Mouse (Mus musculus) T-helper 2 cell (primary cell): ENCODE measurements around the gene Maco1.
"Not testable (repeated sequence)": the region's sequence is repeated elsewhere in the genome, so short reads cannot be mapped to it uniquely, and the experiment has no call there.

Source experiments
- in situ Hi-C: fragments of 300-600 bp; cut with MboI, MseI; formaldehyde crosslinking; loops from one replicate; pipeline ENCODE4 v1.15.1; 2025; ENCODE audit warnings: high pct_unique_total_duplicates

The Maco1 gene

GRCm38 (mm10) chr4:134858494-134858893 is 5.3 kb upstream of the Maco1 start:
- in situ Hi-C loops = no loop called here

GRCm38 (mm10) chr4:134856501-134856900 is 3.4 kb upstream of the Maco1 start:
- in situ Hi-C loops = no loop called here

- in situ Hi-C loops = no loop called here
These were observed 2.9 kb upstream of the Maco1 start for GRCm38 (mm10) chr4:134856056-134856455.

- in situ Hi-C loops = no loop called here
These were observed 2.2 kb upstream of the Maco1 start for GRCm38 (mm10) chr4:134855371-134855770.

- in situ Hi-C loops = no loop called here
These were observed 716 bp upstream of the Maco1 start for GRCm38 (mm10) chr4:134853637-134854485.

- in situ Hi-C loops = no loop called here
These were observed 498 bp downstream of the Maco1 start for GRCm38 (mm10) chr4:134852438-134853255.

GRCm38 (mm10) chr4:134851876-134852275 is 1.3 kb downstream of the Maco1 start:
- in situ Hi-C loops = no loop called here

GRCm38 (mm10) chr4:134851236-134851635 is 1.9 kb downstream of the Maco1 start:
- in situ Hi-C loops = no loop called here

GRCm38 (mm10) chr4:134850551-134850950 is 2.6 kb downstream of the Maco1 start:
- in situ Hi-C loops = no loop called here

- in situ Hi-C loops = no loop called here
These were observed 5.6 kb downstream of the Maco1 start for GRCm38 (mm10) chr4:134847587-134847986.

- in situ Hi-C loops = no loop called here
These were observed 9.6 kb downstream of the Maco1 start for GRCm38 (mm10) chr4:134843566-134843965.

- in situ Hi-C loops = no loop called here
These were observed 12.9 kb downstream of the Maco1 start for GRCm38 (mm10) chr4:134840231-134840630.

GRCm38 (mm10) chr4:134838706-134839105 is 14.4 kb downstream of the Maco1 start:
- in situ Hi-C loops = not testable (repeated sequence)

- in situ Hi-C loops = no loop called here
These were observed 14.9 kb downstream of the Maco1 start for GRCm38 (mm10) chr4:134838221-134838620.

- in situ Hi-C loops = no loop called here
These were observed 17.7 kb downstream of the Maco1 start for GRCm38 (mm10) chr4:134835486-134835885.

GRCm38 (mm10) chr4:134831934-134832333 is 21.2 kb downstream of the Maco1 start:
- in situ Hi-C loops = no loop called here

- in situ Hi-C loops = no loop called here
These were observed 25.3 kb downstream of the Maco1 start for GRCm38 (mm10) chr4:134827806-134828205.

GRCm38 (mm10) chr4:134826348-134826747 is 26.8 kb downstream of the Maco1 start:
- in situ Hi-C loops = no loop called here

- in situ Hi-C loops = not testable (repeated sequence)
These were observed 27.3 kb downstream of the Maco1 start for GRCm38 (mm10) chr4:134825864-134826263.

- in situ Hi-C loops = no loop called here
These were observed 29.6 kb downstream of the Maco1 start for GRCm38 (mm10) chr4:134823560-134823959.

GRCm38 (mm10) chr4:134821061-134821460 is 32.1 kb downstream of the Maco1 start:
- in situ Hi-C loops = no loop called here

GRCm38 (mm10) chr4:134817706-134818105 is 35.4 kb downstream of the Maco1 start:
- in situ Hi-C loops = no loop called here

- in situ Hi-C loops = loop anchor here (5.0 kb wide), 1 partner anchor 78 kb away; no protein-coding TSS in a partner anchor
These were observed 38.9 kb downstream of the Maco1 start for GRCm38 (mm10) chr4:134814229-134814571.
